Mouse (Mus musculus) ES-E14 (cell line): Measurements from ENCODE around the gene Fryl.

Experiments
- CHD2 ChIP-seq: IDR thresholded peaks from 2 replicates; pipeline ENCODE4 v1.6.1; 2014; ENCODE audit warnings: mild to moderate bottlenecking, low read depth, low read length, inconsistent platforms
- HCFC1 ChIP-seq: IDR thresholded peaks from 2 replicates; pipeline ENCODE4 v1.6.1; 2012; ENCODE audit warnings: low read length, inconsistent platforms, borderline replicate concordance; ENCODE audit not compliant: insufficient read depth
- MAFK ChIP-seq: IDR thresholded peaks from 2 replicates; pipeline ENCODE4 v1.6.1; 2014; ENCODE audit warnings: mild to moderate bottlenecking, low read depth, low read length, inconsistent platforms; ENCODE audit not compliant: insufficient read depth

DNA sequence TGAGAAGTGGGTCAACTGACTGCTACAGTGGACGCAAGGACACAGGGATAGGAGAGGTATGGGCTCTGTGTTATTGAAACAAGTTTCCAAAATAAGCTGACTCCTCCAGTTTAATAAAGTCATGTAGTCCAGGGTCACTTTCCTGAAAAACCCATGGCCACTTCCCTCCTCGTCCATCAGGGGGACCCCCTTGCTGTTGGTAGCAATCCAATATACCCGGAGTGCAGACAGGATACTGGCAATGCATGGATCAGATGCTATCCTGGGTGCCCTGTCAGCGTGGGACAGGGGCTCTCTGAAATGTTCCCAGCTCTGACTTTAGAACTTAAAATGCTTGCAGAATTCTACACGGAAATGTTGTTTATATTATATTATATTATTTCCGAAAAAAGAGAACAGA lies 34.0 kb downstream of the Fryl start:
- no peak for TF ChIP-seq HCFC1
- TF ChIP-seq MAFK, result no peak
- TF ChIP-seq CHD2, result no peak
